Mouse (Mus musculus) fibroblast of lung, adult 2 months (primary cell): ENCODE measurements at regions not wholly inside any gene's neighbourhood (a gene's known extent, or its start where the extent isn't known, plus 50 kb on each side); places are given as distances from the start of the nearest gene placed in this dataset.
A peak's percentile ranks its signal among the peaks of the same experiment; 100 is the strongest.

Source experiments
- DNase-seq: peaks from one replicate; pipeline ENCODE4 v3.0.0-alpha.2; 2011; ENCODE audit warnings: low read depth

GRCm38 (mm10) chr13:53584504-53585130 is 111.7 kb upstream of the Msx2 start:
- DNase-seq = no peak

GRCm38 (mm10) chr13:53553876-53554577 is 81.2 kb upstream of the Msx2 start:
- DNase-seq = no peak

- no peak for DNase-seq
Observed at GRCm38 (mm10) chr13:53553192-53553875, 80.5 kb upstream of the Msx2 start.

GRCm38 (mm10) chr13:53548396-53548795 is 75.5 kb upstream of the Msx2 start:
- no peak for DNase-seq

GRCm38 (mm10) chr13:53543291-53543690 is 70.4 kb upstream of the Msx2 start:
- peak; percentile 44 for DNase-seq

GRCm38 (mm10) chr13:53539797-53540196 is 66.9 kb upstream of the Msx2 start:
- no peak for DNase-seq

GRCm38 (mm10) chr13:53537937-53538336 is 65.1 kb upstream of the Msx2 start:
- DNase-seq = no peak

- DNase-seq = no peak
Observed at GRCm38 (mm10) chr13:53535781-53536425, 63.0 kb upstream of the Msx2 start.

GRCm38 (mm10) chr13:53533738-53534137 is 60.9 kb upstream of the Msx2 start:
- DNase-seq = no peak

GRCm38 (mm10) chr13:53526880-53527279 is 54.0 kb upstream of the Msx2 start:
- DNase-seq = no peak

GRCm38 (mm10) chr13:53522807-53523206 is 49.9 kb upstream of the Msx2 start:
- no peak for DNase-seq
